Mouse (Mus musculus) liver, embryonic 14.5 days (tissue): Measurements from ENCODE around the gene Fbxo47.
A peak's percentile ranks its signal among the peaks of the same experiment; 100 is the strongest.

Experiments used
- CTCF ChIP-seq: IDR thresholded peaks from 2 replicates; pipeline ENCODE4 v1.5.1; 2016; ENCODE audit warnings: antibody characterized with exemption, low read depth, control low read depth
- EP300 ChIP-seq: IDR thresholded peaks from 2 replicates; pipeline ENCODE4 v1.6.1; 2016; ENCODE audit warnings: antibody characterized with exemption, low read depth

GRCm38 (mm10) chr11:97840539-97840954, 43.4 kb downstream of the Fbxo47 start, which contains the start of gene B230217C12Rik:
- TF ChIP-seq CTCF (peak; percentile 56), EP300 (no peak)
